Mouse (Mus musculus): ENCODE measurements around the gene Igf2r. TPM values are rescaled to one million over a fixed set of nuclear protein-coding genes. Genes with fewer than 3 reads are reported as not detected.
A peak's percentile ranks its signal among the peaks of the same experiment; 100 is the strongest.

Gene Igf2r
- polyA plus RNA-seq, 1 experiment from 2014 or later, result 25.1 TPM

DNA sequence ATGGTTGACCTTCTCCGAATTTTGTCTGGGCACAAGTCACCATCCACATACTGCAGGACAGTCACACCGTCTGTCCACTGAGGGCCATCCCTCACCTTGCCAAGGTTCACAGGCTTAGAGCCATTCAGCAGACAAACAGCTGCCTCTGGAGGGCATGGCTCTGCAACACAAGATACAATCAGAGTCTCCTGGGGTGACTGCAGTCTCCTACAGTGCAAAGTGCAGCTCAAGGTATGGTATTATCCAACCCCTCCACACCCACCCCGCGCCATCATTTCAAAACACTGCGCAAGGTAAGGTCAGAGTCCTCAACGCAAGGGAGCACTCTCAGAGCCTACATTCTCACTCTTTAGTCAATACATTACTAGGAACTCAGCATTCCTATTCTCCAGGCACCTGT, 69.1 kb downstream of the Igf2r start:
- no peak overlapping the region for H3K4me2 ChIP-seq (replicated peaks; ENCODE audit: low read depth)
- H3K9ac ChIP-seq (ENCODE audit: low read depth, low read length), result no peak overlapping the region
- WGBS, result 58% methylated on average over 6 of the region's 6 CpGs
- no peaks in the 10 kb centered on the region for H3K9me3 ChIP-seq (ENCODE audit: control insufficient read depth)
- H3K4me1 ChIP-seq (replicated peaks; ENCODE audit: control insufficient read depth, insufficient read depth, low read length), result 0 out of 2 replicates have a peak, but pooled peaks cover 3% of the 10 kb centered on the region
- ATAC-seq, result peak; percentile 97
- H3K27me3 ChIP-seq (replicated peaks; ENCODE audit: control insufficient read depth, insufficient read depth, low read length), result no peaks in the 10 kb centered on the region
- TF ChIP-seq CTCF (IDR thresholded peaks at IDR 0.05; ENCODE audit: low read depth), result peak; percentile 61
- peaks cover 69% of the 10 kb centered on the region for H3K36me3 ChIP-seq (ENCODE audit: control insufficient read depth, insufficient read depth)
- H3K4me3 ChIP-seq (ENCODE audit: low read depth, low read length), result no peak overlapping the region
- peak overlapping the region; percentile 57; the same call in 1 of the 2 replicates for H3K27ac ChIP-seq (ENCODE audit: low read depth, low read length)

DNA sequence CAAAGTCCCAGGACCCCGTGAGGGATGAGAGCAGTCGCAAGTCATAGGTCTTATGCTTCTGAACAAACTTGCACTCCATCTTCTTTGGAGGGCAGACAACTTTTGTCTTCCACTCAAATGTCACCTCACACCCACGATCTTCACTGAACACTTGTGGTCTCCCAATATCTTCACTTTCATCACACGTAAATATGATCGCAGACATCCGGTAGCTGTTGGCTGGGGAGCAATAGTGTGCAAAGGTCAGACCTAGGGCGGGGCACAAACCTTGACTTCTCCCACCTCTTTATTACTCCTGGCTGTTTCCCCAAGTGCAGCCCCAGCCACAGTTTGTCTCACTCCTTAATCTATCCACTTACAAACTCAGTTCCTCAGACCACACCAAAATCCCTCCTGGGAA, 77.6 kb downstream of the Igf2r start:
- no peaks in the 10 kb centered on the region for H3K9me3 ChIP-seq (ENCODE audit: control insufficient read depth)
- 47% methylated on average over 7 of the region's 7 CpGs for WGBS
- H3K4me1 ChIP-seq (replicated peaks; ENCODE audit: control insufficient read depth, insufficient read depth, low read length), result 0 out of 2 replicates have a peak, but pooled peaks cover 2% of the 10 kb centered on the region
- ATAC-seq, result peak; percentile 70
- TF ChIP-seq CTCF (IDR thresholded peaks at IDR 0.05; ENCODE audit: low read depth), result no peak
- H3K4me3 ChIP-seq (ENCODE audit: low read depth, low read length), result no peak overlapping the region
- peaks cover 63% of the 10 kb centered on the region for H3K36me3 ChIP-seq (ENCODE audit: control insufficient read depth, insufficient read depth)
- no peak overlapping the region for H3K9ac ChIP-seq (ENCODE audit: low read depth, low read length)
- H3K4me2 ChIP-seq (replicated peaks; ENCODE audit: low read depth), result no peak overlapping the region
- H3K27me3 ChIP-seq (replicated peaks; ENCODE audit: control insufficient read depth, insufficient read depth, low read length), result no peaks in the 10 kb centered on the region
- H3K27ac ChIP-seq (ENCODE audit: low read depth, low read length), result no peak overlapping the region; the same call in 1 of the 2 replicates

DNA sequence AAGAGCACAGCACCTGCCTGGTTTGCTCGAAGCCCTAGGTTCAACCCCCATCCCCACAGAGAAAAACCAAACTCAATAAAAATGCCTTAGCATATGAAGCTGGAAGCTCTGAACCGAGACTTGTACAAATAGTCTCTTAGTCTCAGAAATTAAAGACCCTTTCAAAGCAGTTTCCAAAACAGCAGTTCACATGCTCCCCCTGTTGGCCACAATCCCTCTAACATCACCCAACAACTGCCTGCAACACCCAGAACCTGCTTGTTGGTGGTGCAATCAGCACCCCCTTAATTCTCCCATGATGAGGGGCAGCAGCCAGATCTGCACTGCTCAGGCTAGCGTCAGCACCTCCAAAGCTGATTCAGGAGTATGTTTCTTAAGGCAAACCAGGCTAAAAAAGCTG, 79.9 kb downstream of the Igf2r start:
- Histone ChIP-seq H3K4me3 (ENCODE audit: low read depth, low read length) (no peak overlapping the region), H3K9ac (ENCODE audit: low read depth, low read length) (no peak overlapping the region), H3K4me1 (replicated peaks; ENCODE audit: control insufficient read depth, insufficient read depth, low read length) (0 out of 2 replicates have a peak, but pooled peaks cover 2% of the 10 kb centered on the region), H3K27me3 (replicated peaks; ENCODE audit: control insufficient read depth, insufficient read depth, low read length) (no peaks in the 10 kb centered on the region), H3K36me3 (ENCODE audit: control insufficient read depth, insufficient read depth) (peaks cover 78% of the 10 kb centered on the region), H3K4me2 (replicated peaks; ENCODE audit: low read depth) (no peak overlapping the region), H3K27ac (ENCODE audit: low read depth, low read length) (no peak overlapping the region), H3K9me3 (ENCODE audit: control insufficient read depth) (no peaks in the 10 kb centered on the region)
- ATAC-seq, result no peak
- WGBS, result 63% methylated on average over 3 of the region's 3 CpGs
- peak; percentile 64 for TF ChIP-seq CTCF (IDR thresholded peaks at IDR 0.05; ENCODE audit: low read depth)

DNA sequence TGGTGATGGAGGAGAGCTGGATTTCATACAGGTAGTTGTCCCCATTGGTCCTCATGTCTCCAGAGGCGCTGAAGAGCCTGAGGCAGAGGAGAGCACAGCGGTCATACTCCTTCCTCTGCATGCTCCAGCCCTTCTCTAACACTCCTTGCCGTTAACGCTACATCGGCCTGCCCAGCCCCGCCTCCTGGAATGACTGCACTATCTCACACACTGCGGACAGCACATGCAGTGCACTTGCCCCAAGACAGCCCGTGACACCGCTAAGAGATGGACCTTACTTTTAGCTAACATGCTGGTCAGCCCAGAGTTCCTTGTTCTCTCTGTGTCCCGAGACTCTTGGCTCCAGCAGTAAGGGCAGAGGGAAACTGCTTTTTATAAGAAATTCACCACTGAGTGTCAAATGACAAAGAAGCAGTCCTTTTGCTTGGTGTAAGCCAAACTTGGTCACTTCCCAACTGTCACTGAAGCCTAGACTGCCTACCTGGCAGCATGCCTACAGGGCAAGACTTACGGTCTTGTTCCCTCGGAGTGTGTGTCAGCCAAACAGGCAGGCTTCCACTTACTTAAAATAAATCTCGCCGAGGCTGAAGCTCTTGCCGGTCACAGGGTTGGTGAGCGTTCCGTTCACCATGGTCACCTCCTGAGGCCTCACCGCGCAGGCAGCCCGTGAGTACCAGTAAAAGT, 80.9 kb downstream of the Igf2r start:
- H3K9me3 ChIP-seq (ENCODE audit: control insufficient read depth), result no peaks in the 10 kb centered on the region
- no peak for TF ChIP-seq CTCF (IDR thresholded peaks at IDR 0.05; ENCODE audit: low read depth)
- no peaks in the 10 kb centered on the region for H3K27me3 ChIP-seq (replicated peaks; ENCODE audit: control insufficient read depth, insufficient read depth, low read length)
- H3K4me3 ChIP-seq (ENCODE audit: low read depth, low read length), result no peak overlapping the region
- no peak for ATAC-seq
- no peak overlapping the region for H3K27ac ChIP-seq (ENCODE audit: low read depth, low read length)
- no peak overlapping the region for H3K9ac ChIP-seq (ENCODE audit: low read depth, low read length)
- H3K36me3 ChIP-seq (ENCODE audit: control insufficient read depth, insufficient read depth), result peaks cover 78% of the 10 kb centered on the region
- H3K4me1 ChIP-seq (replicated peaks; ENCODE audit: control insufficient read depth, insufficient read depth, low read length), result 0 out of 2 replicates have a peak, but pooled peaks cover 2% of the 10 kb centered on the region
- H3K4me2 ChIP-seq (replicated peaks; ENCODE audit: low read depth), result no peak overlapping the region
- 77% methylated on average over 20 of the region's 20 CpGs for WGBS

DNA sequence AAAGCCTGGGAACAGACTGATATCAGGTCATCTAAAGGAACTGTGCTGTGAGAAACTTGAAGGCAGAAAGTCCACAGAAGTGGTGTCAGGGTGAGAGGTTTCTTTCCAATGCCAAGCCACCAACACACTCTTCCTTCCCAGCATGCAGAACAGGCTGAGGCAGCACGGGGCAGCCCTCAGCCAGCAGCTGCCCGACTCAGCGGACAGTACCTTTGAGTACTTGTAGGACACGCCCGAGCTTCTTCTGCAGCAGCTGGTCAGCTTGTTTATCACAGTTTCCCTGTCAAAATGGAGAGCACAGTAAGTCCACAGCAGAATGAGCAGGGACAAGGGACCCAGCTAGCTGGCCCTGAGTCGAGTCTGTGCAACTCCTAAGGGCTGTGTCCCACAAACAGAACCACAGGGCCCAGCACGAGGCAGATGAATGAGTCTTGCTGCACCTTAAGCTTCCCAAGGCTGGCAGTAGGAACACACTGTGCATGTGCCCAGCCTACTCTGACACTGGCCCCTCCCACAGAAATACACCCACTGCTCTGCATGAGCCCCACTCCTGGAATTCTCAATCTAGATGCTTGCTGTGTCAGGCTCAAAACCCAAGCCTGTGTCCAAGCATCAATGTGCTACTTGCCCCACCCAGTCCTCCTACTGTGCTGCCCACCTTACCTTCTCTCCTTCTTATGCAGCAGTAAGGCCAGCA, 84.4 kb downstream of the Igf2r start:
- no peak overlapping the region for H3K9ac ChIP-seq (ENCODE audit: low read depth, low read length)
- no peaks in the 10 kb centered on the region for H3K9me3 ChIP-seq (ENCODE audit: control insufficient read depth)
- H3K36me3 ChIP-seq (ENCODE audit: control insufficient read depth, insufficient read depth), result peaks cover 64% of the 10 kb centered on the region
- 68% methylated on average over 7 of the region's 7 CpGs for WGBS
- no peak for ATAC-seq
- H3K27me3 ChIP-seq (replicated peaks; ENCODE audit: control insufficient read depth, insufficient read depth, low read length), result no peaks in the 10 kb centered on the region
- no peak overlapping the region for H3K4me2 ChIP-seq (replicated peaks; ENCODE audit: low read depth)
- no peaks in the 10 kb centered on the region for H3K4me1 ChIP-seq (replicated peaks; ENCODE audit: control insufficient read depth, insufficient read depth, low read length)
- no peak for TF ChIP-seq CTCF (IDR thresholded peaks at IDR 0.05; ENCODE audit: low read depth)
- no peak overlapping the region for H3K4me3 ChIP-seq (ENCODE audit: low read depth, low read length)
- no peak overlapping the region for H3K27ac ChIP-seq (ENCODE audit: low read depth, low read length)

DNA sequence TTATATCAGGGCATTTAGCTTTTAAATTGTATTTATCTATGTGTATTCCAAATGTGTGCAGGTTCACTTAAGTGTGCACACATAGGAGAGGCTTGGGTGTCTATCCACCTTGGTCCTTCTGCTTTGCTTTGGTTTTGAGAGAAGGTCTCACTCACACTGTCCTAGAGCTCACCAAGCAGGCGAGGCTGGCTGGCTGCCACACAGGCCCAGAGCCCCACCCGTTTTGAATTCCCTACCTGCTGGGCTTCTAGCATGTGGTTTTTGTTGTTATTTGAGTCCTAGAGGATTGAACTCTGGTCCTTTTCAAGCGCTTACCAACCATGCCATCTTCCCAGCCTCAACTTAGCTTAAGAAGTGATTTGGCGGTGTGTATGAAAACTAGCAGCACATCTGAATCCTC, 85.1 kb downstream of the Igf2r start:
- no peak for TF ChIP-seq CTCF (IDR thresholded peaks at IDR 0.05; ENCODE audit: low read depth)
- no peaks in the 10 kb centered on the region for H3K4me1 ChIP-seq (replicated peaks; ENCODE audit: control insufficient read depth, insufficient read depth, low read length)
- 50% methylated on average over 4 of the region's 4 CpGs for WGBS
- ATAC-seq, result no peak
- H3K36me3 ChIP-seq (ENCODE audit: control insufficient read depth, insufficient read depth), result peaks cover 64% of the 10 kb centered on the region
- no peaks in the 10 kb centered on the region for H3K27me3 ChIP-seq (replicated peaks; ENCODE audit: control insufficient read depth, insufficient read depth, low read length)
- H3K9me3 ChIP-seq (ENCODE audit: control insufficient read depth), result peaks cover 2% of the 10 kb centered on the region; the same call in 1 of the 2 replicates
- no peak overlapping the region for H3K27ac ChIP-seq (ENCODE audit: low read depth, low read length)
- H3K4me3 ChIP-seq (ENCODE audit: low read depth, low read length), result no peak overlapping the region
- no peak overlapping the region for H3K9ac ChIP-seq (ENCODE audit: low read depth, low read length)
- no peak overlapping the region for H3K4me2 ChIP-seq (replicated peaks; ENCODE audit: low read depth)

Data from intestine, postnatal 0 days (tissue).